Mouse (Mus musculus): ENCODE results near the gene Cachd1.

The Cachd1 gene

GRCm38 (mm10) chr4:100996060-100996651 is 219.7 kb downstream of the Cachd1 start:
- no peak for DNase-seq

DNA sequence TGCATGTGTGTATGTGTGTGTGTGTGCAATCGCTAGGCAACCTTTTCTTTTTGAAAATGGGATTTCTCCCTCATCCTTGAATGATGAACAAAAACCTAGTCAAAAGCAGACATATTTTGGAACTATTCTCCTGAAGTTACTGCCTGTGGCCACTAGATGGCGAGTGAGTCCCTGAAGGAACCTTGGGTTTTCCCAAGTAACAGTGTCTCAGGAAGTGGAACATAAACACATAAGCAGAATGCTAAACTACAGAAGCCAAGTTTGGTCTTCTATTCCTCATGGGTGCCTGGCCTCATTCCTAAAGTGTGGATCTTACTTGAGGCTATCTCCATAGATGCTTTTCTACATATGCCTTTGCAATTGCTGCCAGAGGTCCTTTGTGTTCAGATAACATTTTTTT is 221.7 kb downstream of the Cachd1 start:
- peak; percentile 68 for DNase-seq

DNA sequence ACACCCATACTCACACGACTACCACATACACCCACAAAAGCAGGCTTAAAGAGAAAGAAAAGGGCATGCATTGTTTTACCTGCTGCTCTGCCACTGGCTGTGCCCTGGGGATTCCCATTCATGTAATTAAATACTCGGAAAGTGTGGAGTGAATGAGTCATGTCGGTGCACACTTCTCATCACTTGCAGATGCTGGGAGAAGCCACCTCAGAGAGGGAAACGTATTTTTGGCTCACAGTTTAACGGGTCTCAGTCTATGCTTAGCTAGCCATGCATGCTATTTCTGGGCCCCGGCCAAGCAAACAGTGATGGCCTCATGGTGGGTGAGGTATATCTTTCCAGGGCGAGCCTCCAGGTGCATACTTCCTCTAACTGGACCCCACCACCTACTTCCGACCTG is 222.4 kb downstream of the Cachd1 start:
- no peak for DNase-seq

- no peak for DNase-seq
Observed at GRCm38 (mm10) chr4:101000622-101001021, 224.1 kb downstream of the Cachd1 start.

GRCm38 (mm10) chr4:101001073-101001472 is 224.6 kb downstream of the Cachd1 start:
- no peak for DNase-seq

GRCm38 (mm10) chr4:101002961-101003360 is 226.5 kb downstream of the Cachd1 start:
- DNase-seq = no peak

- no peak for DNase-seq
Observed at GRCm38 (mm10) chr4:101008362-101008769, 231.9 kb downstream of the Cachd1 start.

DNA sequence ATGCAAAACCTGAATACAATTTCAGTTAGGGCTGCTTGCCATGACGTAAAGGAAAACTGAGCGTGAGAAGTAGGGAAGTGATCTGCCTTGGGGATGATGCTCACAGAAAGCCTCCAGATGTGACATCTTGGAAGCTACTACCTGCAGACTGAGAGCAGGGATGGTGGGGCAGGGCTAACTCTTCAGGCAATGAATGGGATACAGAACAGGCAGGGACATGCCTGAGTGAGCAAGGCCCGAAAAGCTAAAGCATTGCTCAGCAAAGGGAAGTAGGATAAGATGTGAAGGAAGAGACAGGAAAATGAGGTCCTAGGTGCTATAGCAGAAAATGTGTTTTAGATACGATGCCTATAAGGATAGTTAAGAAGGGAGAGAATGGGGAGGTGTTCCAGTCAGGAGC is 232.6 kb downstream of the Cachd1 start:
- no peak for DNase-seq

DNA sequence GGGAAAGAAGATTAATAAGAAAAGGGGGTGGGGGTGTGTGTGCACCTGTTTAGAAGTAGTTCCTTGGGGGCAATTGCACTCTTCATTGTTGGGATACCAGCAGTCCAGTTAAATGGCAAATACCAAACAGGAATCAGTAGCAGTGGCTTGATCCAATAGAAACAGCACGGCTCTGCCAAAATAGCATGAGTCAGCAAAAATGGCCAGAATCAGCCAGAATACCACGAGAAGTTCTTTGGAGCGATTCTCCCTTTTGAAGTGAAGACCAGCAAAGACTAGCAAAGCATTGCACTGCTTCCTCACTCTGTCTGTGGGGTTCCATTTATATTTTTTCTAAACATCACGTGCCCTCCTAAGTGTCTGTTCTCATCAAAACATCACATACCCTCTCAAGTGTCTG is 241.3 kb downstream of the Cachd1 start:
- DNase-seq = no peak

DNA sequence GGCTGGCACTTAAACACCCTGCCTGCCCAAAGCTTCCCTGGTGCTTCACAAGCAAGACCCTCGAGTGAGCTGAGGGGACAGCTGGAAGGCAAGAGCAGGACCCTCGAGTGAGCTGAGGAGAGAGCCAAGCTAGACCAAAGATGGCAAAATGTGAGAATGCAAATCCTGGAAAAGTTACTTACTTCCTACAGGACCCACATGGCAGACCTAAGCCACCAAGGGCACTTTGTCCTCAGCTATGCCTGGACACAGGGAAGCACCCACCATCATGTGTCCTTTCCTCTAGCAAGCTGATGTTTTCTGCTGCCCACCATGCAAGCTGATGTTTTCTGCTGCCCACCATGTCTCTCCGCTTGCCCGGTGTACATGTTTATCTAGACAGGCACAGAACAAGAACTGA is 244.1 kb downstream of the Cachd1 start, which contains the start of gene Gm10577:
Gene Gm10577, minus strand, starts transcription at position 101 of the 400 bp plus-strand sequence.
- no peak for DNase-seq

- DNase-seq = no peak
Observed at GRCm38 (mm10) chr4:101026566-101026965, 250.1 kb downstream of the Cachd1 start.

- no peak for DNase-seq
Observed at GRCm38 (mm10) chr4:101026995-101027394, 250.5 kb downstream of the Cachd1 start.

- no peak for DNase-seq
Observed at GRCm38 (mm10) chr4:101027852-101028411, 251.5 kb downstream of the Cachd1 start.

DNA sequence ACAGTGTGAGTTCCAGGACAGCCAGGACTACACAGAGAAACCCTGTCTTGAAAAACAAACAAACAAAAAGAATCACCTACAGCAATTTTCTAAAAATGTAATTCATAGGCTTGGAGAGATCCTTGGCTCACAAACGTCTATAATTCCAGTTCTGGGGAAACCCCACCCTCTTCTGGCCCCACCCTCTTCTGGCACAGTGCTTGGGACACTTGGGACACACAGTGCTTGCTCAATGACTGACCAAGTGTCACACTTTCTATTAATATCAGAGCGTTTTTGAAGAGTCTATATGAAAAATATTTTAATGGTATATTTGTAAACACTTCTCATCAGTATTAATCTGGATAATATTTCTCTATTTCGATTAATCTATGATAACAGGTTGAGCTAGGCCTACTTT is 256.6 kb downstream of the Cachd1 start:
- DNase-seq = no peak

DNA sequence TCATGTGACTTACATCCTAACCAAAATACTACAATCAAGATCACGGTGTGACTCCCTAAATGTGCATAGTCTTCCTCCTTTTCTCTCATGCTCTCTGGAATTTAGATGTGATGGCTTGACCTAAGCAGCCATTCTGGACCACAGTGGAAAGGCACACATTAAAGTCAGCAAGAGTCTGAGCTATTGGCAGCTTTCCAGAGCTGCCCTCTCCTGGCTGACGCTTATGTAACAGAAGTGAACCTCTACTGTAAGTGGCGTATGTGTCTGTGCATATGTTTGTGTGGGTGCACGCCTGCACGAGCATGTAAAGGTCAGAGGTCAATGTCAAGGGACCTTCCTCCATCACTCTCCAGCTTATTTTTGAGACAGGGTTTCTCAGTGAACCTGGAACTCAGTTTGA is 258.7 kb downstream of the Cachd1 start:
- no peak for DNase-seq

DNA sequence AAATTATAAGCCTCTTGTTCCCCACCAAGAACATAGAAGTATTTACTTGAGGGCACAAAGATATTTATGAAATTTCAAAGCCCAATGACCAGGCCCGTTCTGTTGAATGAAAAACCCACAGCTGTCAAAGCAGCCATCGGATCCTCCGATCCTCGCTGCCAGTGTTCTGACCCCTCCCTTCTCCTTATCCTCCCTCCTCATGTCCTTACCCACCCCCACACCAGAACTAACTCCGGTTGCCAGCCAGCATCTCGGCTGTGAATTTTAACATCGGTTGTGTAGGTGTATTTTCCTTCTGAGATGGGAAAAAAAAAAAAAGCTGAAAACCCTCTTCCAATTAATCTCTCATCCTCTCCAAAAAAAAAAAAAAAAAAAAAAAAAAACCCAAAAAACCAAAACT is 260.7 kb downstream of the Cachd1 start:
- no peak for DNase-seq

GRCm38 (mm10) chr4:101043691-101044090 is 267.2 kb downstream of the Cachd1 start:
- peak; percentile 53 for DNase-seq

DNA sequence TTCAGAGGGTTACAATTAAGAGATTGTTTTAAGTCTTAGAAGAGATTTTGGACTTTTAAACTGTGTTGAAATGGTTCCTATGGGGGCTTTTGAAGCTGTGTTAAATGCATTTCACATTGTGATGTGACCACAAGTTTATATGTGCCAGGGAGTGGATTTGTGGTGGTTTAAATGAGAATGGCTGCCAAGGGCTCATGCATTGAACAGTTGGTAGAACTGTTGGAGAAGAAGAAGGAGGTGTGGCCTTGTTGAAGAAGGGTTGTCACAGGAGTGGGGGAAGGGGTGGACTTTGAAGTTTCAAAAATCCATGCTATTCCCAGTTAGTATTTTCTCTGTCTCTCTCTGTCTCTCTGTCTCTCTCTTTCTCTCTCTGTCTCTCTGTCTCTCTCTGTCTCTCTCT is 267.7 kb downstream of the Cachd1 start:
- DNase-seq = no peak

DNA sequence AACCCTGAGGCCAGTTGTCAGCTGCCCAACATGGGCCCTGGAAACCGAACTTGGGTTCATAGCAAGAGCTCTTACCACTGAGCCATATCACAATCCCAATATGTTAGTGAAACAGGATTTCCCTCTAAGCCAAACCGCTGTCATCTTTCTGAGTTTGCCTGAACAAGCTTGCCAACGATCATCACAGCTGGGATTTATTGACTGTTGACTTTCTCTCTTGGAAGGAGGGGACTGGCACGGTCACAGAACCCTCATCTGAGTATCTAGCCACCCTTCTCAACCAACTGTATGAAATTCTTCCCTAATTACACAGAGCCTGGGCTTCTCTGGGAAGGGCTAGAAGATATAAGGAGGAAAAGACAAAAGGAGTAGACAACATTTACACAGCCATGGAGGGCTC is 270.1 kb downstream of the Cachd1 start:
- DNase-seq = peak; percentile 45

GRCm38 (mm10) chr4:101062146-101062545 is 285.7 kb downstream of the Cachd1 start:
- peak; percentile 46 for DNase-seq

DNA sequence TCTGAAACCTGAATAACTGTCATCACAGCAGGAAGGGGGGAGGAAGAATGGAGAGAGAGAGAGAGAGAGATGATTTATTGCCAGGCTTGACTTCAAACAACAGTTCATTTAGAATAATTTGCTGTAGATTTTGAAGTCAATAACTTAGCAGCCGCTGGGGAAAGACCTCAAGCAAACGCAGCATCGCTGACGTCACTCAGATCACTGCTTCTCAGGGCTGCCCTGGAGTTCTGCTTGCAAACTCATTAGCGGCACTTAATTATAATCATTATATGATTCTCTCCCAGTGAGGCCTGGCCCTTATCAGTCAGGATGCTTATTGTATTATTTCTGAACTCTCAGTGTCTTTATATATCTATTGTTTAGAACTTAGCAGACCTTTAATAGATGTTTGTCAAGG is 289.9 kb downstream of the Cachd1 start:
- DNase-seq = no peak

DNA sequence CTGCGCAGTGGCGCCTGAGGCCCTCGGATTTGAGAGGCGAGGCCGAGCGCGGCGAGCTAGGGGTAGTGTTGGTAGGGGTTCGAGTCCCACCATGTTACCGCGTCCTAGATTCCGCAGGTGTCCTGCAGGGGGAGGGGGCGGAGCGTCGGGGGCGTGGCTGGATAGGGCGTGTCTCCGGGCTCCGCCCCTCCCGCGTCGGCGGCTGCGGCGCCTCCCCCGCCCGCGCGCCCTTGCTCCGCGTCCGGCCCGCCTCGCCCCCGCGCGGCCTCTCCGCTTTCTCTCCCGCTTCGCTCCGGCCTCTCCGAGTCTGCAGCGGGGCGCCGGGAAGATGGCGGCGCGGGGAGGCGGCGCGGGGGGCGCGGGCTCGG is 292.3 kb downstream of the Cachd1 start, which contains the start of gene Raver2:
Gene Raver2, plus strand, starts transcription at position 198 of the 368 bp plus-strand sequence.
- DNase-seq = peak; percentile 71

GRCm38 (mm10) chr4:101069154-101069971 is 292.9 kb downstream of the Cachd1 start:
- DNase-seq = peak; percentile 34

DNA sequence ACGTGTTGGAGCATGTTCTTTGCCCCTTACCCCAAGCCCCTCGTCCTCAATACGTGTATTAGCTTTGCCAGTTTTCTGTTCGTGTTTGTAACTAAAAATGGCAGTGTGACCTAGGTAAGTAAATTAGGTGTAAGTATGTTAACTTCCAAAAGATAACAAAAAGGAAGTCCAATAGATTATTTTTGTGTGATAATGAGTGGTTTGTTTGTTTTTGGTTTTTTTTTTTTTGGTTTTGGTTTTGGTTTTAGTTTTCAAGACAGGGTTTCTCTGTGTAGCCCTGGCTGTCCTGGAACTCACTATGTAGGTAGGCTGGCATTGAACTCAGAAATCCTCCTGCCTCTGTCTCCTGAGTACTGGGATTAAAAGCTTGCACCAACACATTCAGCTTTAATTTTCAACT is 295.1 kb downstream of the Cachd1 start:
- no peak for DNase-seq
